Mouse (Mus musculus) stomach, postnatal 0 days (tissue): ENCODE measurements around the gene Sun1. TPM values are rescaled to one million over a fixed set of nuclear protein-coding genes. Genes with fewer than 3 reads are reported as not detected.

Experiments
- ATAC-seq: fragments of 200-750 bp; cut with Nextera tagmentation; 2 replicates; pipeline ENCODE4 v1.8.0; 2017; ENCODE audit not compliant: low FRiP score, low TSS enrichment
- DNase-seq: peaks from one replicate; pipeline ENCODE4 v3.0.0-alpha.2; 2016; ENCODE audit warnings: low spot score
- H3K27ac ChIP-seq: fragments of 300-500 bp; sonication (generic); replicated peaks from 2 replicates; pipeline ENCODE4 v1.5.1; 2014; ENCODE audit warnings: mild to moderate bottlenecking, control low read depth
- H3K27me3 ChIP-seq: fragments of 300-500 bp; sonication (generic); 2 replicates; pipeline ENCODE4 v1.6.1; 2014; ENCODE audit warnings: low read length; ENCODE audit not compliant: control insufficient read depth, insufficient read depth
- H3K36me3 ChIP-seq: fragments of 300-500 bp; sonication (generic); 2 replicates; pipeline ENCODE4 v1.6.1; 2014; ENCODE audit warnings: low read length, mixed read lengths; ENCODE audit not compliant: control insufficient read depth, insufficient read depth
- H3K4me1 ChIP-seq: fragments of 300-500 bp; sonication (generic); replicated peaks from 2 replicates; pipeline ENCODE4 v1.6.1; 2014; ENCODE audit warnings: antibody characterized with exemption; ENCODE audit not compliant: control insufficient read depth, insufficient read depth
- H3K4me2 ChIP-seq: fragments of 300-500 bp; sonication (generic); replicated peaks from 2 replicates; pipeline ENCODE4 v1.6.1; 2014; ENCODE audit warnings: low read depth, mild to moderate bottlenecking, control low read depth, moderate library complexity
- H3K4me3 ChIP-seq: fragments of 300-500 bp; sonication (generic); 2 replicates; pipeline ENCODE4 v1.5.1; 2014; ENCODE audit warnings: low read depth, low read length, control low read depth
- H3K9ac ChIP-seq: fragments of 300-500 bp; sonication (generic); 2 replicates; pipeline ENCODE4 v1.6.1; 2014; ENCODE audit warnings: mild to moderate bottlenecking, low read length, control low read depth, mixed read lengths
- H3K9me3 ChIP-seq: fragments of 300-500 bp; sonication (generic); 2 replicates; pipeline ENCODE4 v1.6.1; 2016; ENCODE audit warnings: low read length; ENCODE audit not compliant: control insufficient read depth
- CTCF ChIP-seq: IDR thresholded peaks from 2 replicates; pipeline ENCODE4 v1.5.1; 2016; ENCODE audit warnings: antibody characterized with exemption, low read depth, mild to moderate bottlenecking, moderate library complexity
- EP300 ChIP-seq: optimal IDR thresholded peaks from 2 replicates; pipeline ENCODE3; 2016; ENCODE audit warnings: antibody characterized with exemption
- WGBS: fragments of 180-500 bp; shearing (Covaris S2); extraction: QIAGEN DNeasy Blood & Tissue Kit; methylation state at CpG from one replicate; pipeline ENCODE4 v1.1.7; 2014; 5-methylcytosine and 5-hydroxymethylcytosine counted together
- polyA plus RNA-seq: library from polyadenylated mRNA; unstranded; fragments of >200 nt; fragmentation: Nextera tagmentation; extraction: Ambion mirVana; gene quantifications from 2 replicates; pipeline ENCODE4 v1.2.1, GENCODE M21; 2015

Gene Sun1
- polyA plus RNA-seq, 1 experiment from 2014 or later: 24.0 TPM

- TF ChIP-seq EP300: no peak
- no peak for TF ChIP-seq CTCF
- no peak overlapping the region for H3K4me2 ChIP-seq
- peaks cover 11% of the 10 kb centered on the region for H3K36me3 ChIP-seq
- 78% methylated on average over 4 of the region's 4 CpGs for WGBS
- ATAC-seq (no peak), DNase-seq (no peak)
- no peak overlapping the region for H3K9ac ChIP-seq
- H3K9me3 ChIP-seq: no peaks in the 10 kb centered on the region
- H3K27me3 ChIP-seq: no peaks in the 10 kb centered on the region
- no peak overlapping the region for H3K27ac ChIP-seq
- no peak overlapping the region for H3K4me3 ChIP-seq
- no peaks in the 10 kb centered on the region for H3K4me1 ChIP-seq
These were observed 19.6 kb downstream of the Sun1 start for GRCm38 (mm10) chr5:139220006-139220515.

DNA sequence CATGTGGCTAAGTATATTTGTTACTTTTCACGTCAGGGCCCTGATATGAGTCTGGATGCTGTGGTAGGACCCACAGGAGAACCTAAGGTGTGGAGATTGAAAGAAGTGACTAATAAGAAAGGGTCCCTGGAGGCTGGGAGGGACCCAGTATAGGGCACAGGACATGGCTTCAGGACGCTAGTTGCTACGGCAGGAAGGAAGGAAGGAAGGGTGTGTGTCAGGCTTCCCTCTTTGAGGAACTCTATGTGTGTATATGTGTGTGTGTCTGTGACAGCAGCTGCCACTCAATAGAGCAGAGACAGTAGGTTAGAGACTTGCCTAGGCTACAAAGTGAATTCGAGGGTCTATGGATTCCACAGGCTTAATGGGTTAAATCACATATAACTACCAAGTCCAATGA lies 20.2 kb downstream of the Sun1 start:
- Histone ChIP-seq H3K9ac (no peak overlapping the region), H3K4me2 (no peak overlapping the region), H3K27me3 (no peaks in the 10 kb centered on the region), H3K27ac (no peak overlapping the region), H3K9me3 (no peaks in the 10 kb centered on the region), H3K4me3 (no peak overlapping the region), H3K4me1 (no peaks in the 10 kb centered on the region), H3K36me3 (peaks cover 8% of the 10 kb centered on the region; the same call in 1 of the 2 replicates)
- DNase-seq (no peak), ATAC-seq (no peak)
- 83% methylated on average over 4 of the region's 4 CpGs for WGBS
- TF ChIP-seq CTCF: no peak
- TF ChIP-seq EP300: no peak

DNA sequence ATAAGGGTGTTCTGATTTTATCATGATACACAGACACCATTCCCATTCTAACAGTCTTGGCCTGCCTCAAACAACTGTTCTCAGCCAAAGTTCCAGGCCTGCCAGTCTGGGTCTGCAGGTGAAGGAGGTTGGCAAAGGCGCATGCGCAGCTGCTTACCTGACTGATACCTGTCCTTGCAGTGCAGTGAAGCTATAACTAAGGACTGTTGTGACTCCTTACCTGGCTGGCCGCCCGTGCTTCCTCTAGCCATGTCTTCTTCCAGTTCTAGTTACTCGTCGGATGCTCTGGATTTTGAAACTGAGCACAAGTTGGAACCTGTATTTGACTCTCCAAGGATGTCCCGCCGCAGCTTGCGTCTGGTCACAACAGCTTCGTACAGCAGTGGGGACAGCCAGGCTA lies 22.9 kb downstream of the Sun1 start:
- no peaks in the 10 kb centered on the region for H3K4me1 ChIP-seq
- ATAC-seq (no peak), DNase-seq (no peak)
- no peaks in the 10 kb centered on the region for H3K9me3 ChIP-seq
- 86% methylated on average over 10 of the region's 10 CpGs for WGBS
- H3K27ac ChIP-seq: no peak overlapping the region
- TF ChIP-seq EP300 (no peak), CTCF (no peak)
- no peak overlapping the region for H3K4me3 ChIP-seq
- no peaks in the 10 kb centered on the region for H3K27me3 ChIP-seq
- H3K4me2 ChIP-seq: no peak overlapping the region
- H3K36me3 ChIP-seq: peaks cover 24% of the 10 kb centered on the region; the same call in 1 of the 2 replicates
- H3K9ac ChIP-seq: no peak overlapping the region

- Histone ChIP-seq H3K27me3 (no peaks in the 10 kb centered on the region), H3K36me3 (peaks cover 35% of the 10 kb centered on the region; the same call in 1 of the 2 replicates), H3K4me3 (no peak overlapping the region), H3K9me3 (no peaks in the 10 kb centered on the region), H3K27ac (no peak overlapping the region), H3K4me1 (no peaks in the 10 kb centered on the region), H3K4me2 (no peak overlapping the region), H3K9ac (no peak overlapping the region)
- WGBS: 95% methylated on average over 4 of the region's 4 CpGs
- no peak for ATAC-seq
- no peak for TF ChIP-seq EP300
- TF ChIP-seq CTCF: no peak
- DNase-seq: no peak
These were observed 26.8 kb downstream of the Sun1 start for GRCm38 (mm10) chr5:139227236-139227635.

GRCm38 (mm10) chr5:139227645-139228044 lies 27.2 kb downstream of the Sun1 start:
- Histone ChIP-seq H3K36me3 (peaks cover 35% of the 10 kb centered on the region; the same call in 1 of the 2 replicates), H3K4me2 (no peak overlapping the region), H3K27ac (no peak overlapping the region), H3K4me1 (no peaks in the 10 kb centered on the region), H3K27me3 (no peaks in the 10 kb centered on the region), H3K4me3 (no peak overlapping the region), H3K9ac (no peak overlapping the region), H3K9me3 (no peaks in the 10 kb centered on the region)
- WGBS: 98% methylated on average over 2 of the region's 2 CpGs
- DNase-seq: no peak
- no peak for ATAC-seq
- TF ChIP-seq EP300 (no peak), CTCF (no peak)

GRCm38 (mm10) chr5:139228318-139228717 lies 27.9 kb downstream of the Sun1 start:
- Histone ChIP-seq H3K27me3 (no peaks in the 10 kb centered on the region), H3K4me3 (no peak overlapping the region), H3K36me3 (peaks cover 35% of the 10 kb centered on the region), H3K4me2 (no peak overlapping the region), H3K27ac (no peak overlapping the region), H3K9ac (no peak overlapping the region), H3K4me1 (no peaks in the 10 kb centered on the region), H3K9me3 (no peaks in the 10 kb centered on the region)
- no peak for TF ChIP-seq EP300
- no peak for TF ChIP-seq CTCF
- 97% methylated on average over 3 of the region's 3 CpGs for WGBS
- no peak for DNase-seq
- no peak for ATAC-seq
